Mouse (Mus musculus) midbrain, postnatal 0 days (tissue): ENCODE data around the gene Cers6. TPM values are rescaled to one million over a fixed set of nuclear protein-coding genes. Genes with fewer than 3 reads are reported as not detected.
A peak's percentile ranks its signal among the peaks of the same experiment; 100 is the strongest.

ENCODE experiments used
- ATAC-seq: fragments of 200-750 bp; cut with Nextera tagmentation; 2 replicates; pipeline ENCODE4 v1.8.0; 2017; ENCODE audit warnings: moderate number of reproducible peaks, mild to moderate bottlenecking, moderate TSS enrichment, moderate library complexity; ENCODE audit not compliant: low FRiP score
- DNase-seq: peaks from one replicate; pipeline ENCODE4 v3.0.0-alpha.2; 2015; ENCODE audit warnings: low spot score
- H3K27ac ChIP-seq: fragments of 300-500 bp; sonication (generic); 2 replicates; pipeline ENCODE4 v1.5.1; 2014; ENCODE audit warnings: low read depth, mild to moderate bottlenecking, low read length, mixed read lengths
- H3K27me3 ChIP-seq: fragments of 300-500 bp; sonication (generic); 2 replicates; pipeline ENCODE4 v1.6.1; 2014; ENCODE audit warnings: low read length, control low read depth, mixed read lengths; ENCODE audit not compliant: insufficient read depth
- H3K36me3 ChIP-seq: fragments of 300-500 bp; sonication (generic); 2 replicates; pipeline ENCODE4 v1.6.1; 2014; ENCODE audit warnings: low read length, control low read depth, mixed read lengths; ENCODE audit not compliant: insufficient read depth
- H3K4me1 ChIP-seq: fragments of 300-500 bp; sonication (generic); 2 replicates; pipeline ENCODE4 v1.6.1; 2014; ENCODE audit warnings: mild to moderate bottlenecking, control low read depth, antibody characterized with exemption, low read length, mixed read lengths; ENCODE audit not compliant: insufficient read depth
- H3K4me2 ChIP-seq: fragments of 300-500 bp; sonication (generic); 2 replicates; pipeline ENCODE4 v1.6.1; 2014; ENCODE audit warnings: low read depth, mild to moderate bottlenecking, low read length, mixed read lengths; ENCODE audit not compliant: poor library complexity, severe bottlenecking
- H3K4me3 ChIP-seq: fragments of 300-500 bp; sonication (generic); 2 replicates; pipeline ENCODE4 v1.5.1; 2014; ENCODE audit warnings: low read depth, mild to moderate bottlenecking, low read length, moderate library complexity
- H3K9ac ChIP-seq: fragments of 300-500 bp; sonication (generic); replicated peaks from 2 replicates; pipeline ENCODE4 v1.6.1; 2014; ENCODE audit warnings: mild to moderate bottlenecking, low read length, moderate library complexity, mixed read lengths; ENCODE audit not compliant: poor library complexity, severe bottlenecking
- H3K9me3 ChIP-seq: fragments of 300-500 bp; sonication (generic); 2 replicates; pipeline ENCODE4 v1.6.1; 2016; ENCODE audit warnings: low read length, control low read depth
- CTCF ChIP-seq: IDR thresholded peaks from 2 replicates; pipeline ENCODE4 v1.5.1; 2016; ENCODE audit warnings: antibody characterized with exemption, mild to moderate bottlenecking
- WGBS: fragments of 180-500 bp; shearing (Covaris S2); extraction: QIAGEN DNeasy Blood & Tissue Kit; methylation state at CpG from one replicate; pipeline ENCODE4 v1.1.7; 2014; 5-methylcytosine and 5-hydroxymethylcytosine counted together
- polyA plus RNA-seq: library from polyadenylated mRNA; unstranded; fragments of >200 nt; fragmentation: Nextera tagmentation; extraction: Ambion mirVana; gene quantifications from 2 replicates; pipeline ENCODE4 v1.2.1, GENCODE M21; 2015
- total RNA-seq: library from RNA; depleted of rRNA; stranded (reverse); fragments of >200 nt; gene quantifications from 2 replicates; pipeline ENCODE4 v1.2.3, GENCODE M21; 2014

The Cers6 gene
- total and polyA plus RNA-seq, 2 experiments from 2014 or later = 29.8 to 57.1 TPM

DNA sequence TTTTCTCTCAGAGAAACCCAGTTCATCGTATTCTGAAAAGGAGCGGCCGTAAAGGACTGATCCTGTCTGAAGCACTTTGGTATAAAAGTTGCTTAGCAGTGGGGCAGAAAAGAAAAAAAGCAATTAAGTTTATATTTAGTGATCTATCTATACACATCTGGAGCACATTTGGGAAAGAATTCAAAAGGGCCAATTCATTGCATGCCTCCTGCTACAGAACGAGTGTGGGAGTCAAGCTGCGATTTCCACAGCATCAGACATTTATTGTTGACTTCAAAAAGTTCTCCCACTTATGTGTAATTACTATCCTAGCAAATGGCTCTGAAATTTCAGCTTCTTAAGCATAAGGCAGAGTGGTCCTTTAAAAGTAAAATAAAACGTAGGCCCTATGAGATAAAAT lies 223.2 kb downstream of the Cers6 start:
- peaks cover 9% of the 10 kb centered on the region; the same call in 1 of the 2 replicates for H3K4me1 ChIP-seq
- ATAC-seq (no peak), DNase-seq (no peak)
- H3K4me3 ChIP-seq = no peak overlapping the region
- no peak overlapping the region for H3K9ac ChIP-seq
- TF ChIP-seq CTCF = no peak
- H3K27me3 ChIP-seq = no peaks in the 10 kb centered on the region
- H3K36me3 ChIP-seq = no peaks in the 10 kb centered on the region
- no peak overlapping the region for H3K27ac ChIP-seq
- no peak overlapping the region for H3K4me2 ChIP-seq
- no peaks in the 10 kb centered on the region for H3K9me3 ChIP-seq
- WGBS = 85% methylated on average over 6 of the region's 6 CpGs

DNA sequence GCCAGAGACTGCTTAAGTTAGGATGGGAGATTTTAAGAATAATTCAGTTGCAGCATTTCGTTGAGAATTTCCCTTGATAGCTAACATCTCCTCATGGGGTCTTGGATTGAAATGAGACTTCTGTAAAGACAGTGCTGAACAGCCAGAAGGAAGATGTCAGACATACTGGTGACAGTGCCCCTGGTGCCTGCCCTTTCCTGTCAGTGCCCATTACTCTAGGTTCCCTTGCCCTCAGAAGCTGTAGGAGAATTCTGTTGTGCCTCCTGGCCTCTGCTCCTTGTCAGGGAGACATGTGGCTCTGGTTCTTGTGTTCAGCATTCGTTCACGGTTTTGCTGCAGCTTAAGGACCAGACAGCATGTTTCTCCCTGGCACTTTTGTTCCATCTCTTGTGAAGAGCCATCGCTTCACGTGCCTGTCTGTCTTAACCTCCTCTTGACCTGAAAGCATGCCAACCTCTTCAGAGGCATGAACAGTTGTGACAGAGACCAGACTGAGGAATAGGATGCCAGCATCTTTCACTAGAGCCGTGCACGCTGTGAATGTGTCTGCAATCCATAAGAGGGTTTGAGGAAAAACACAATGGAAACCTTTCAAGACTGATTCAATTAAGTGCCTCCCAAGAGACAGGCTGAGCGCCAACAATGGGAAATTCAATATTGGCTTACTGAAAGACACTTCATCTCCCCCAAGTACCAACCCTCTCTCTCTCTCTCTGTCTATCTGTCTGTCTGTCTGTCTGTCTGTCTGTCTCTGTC lies 225.4 kb downstream of the Cers6 start:
- no peak overlapping the region for H3K4me2 ChIP-seq
- ATAC-seq (peak; percentile 65; the same call in 1 of the 2 replicates), DNase-seq (peak; percentile 73)
- peaks cover 9% of the 10 kb centered on the region; the same call in 1 of the 2 replicates for H3K4me1 ChIP-seq
- no peak overlapping the region for H3K27ac ChIP-seq
- no peaks in the 10 kb centered on the region for H3K27me3 ChIP-seq
- no peak overlapping the region for H3K9ac ChIP-seq
- no peak overlapping the region for H3K4me3 ChIP-seq
- no peak for TF ChIP-seq CTCF
- H3K9me3 ChIP-seq = no peaks in the 10 kb centered on the region
- 26% methylated on average over 8 of the region's 8 CpGs for WGBS
- no peaks in the 10 kb centered on the region for H3K36me3 ChIP-seq

DNA sequence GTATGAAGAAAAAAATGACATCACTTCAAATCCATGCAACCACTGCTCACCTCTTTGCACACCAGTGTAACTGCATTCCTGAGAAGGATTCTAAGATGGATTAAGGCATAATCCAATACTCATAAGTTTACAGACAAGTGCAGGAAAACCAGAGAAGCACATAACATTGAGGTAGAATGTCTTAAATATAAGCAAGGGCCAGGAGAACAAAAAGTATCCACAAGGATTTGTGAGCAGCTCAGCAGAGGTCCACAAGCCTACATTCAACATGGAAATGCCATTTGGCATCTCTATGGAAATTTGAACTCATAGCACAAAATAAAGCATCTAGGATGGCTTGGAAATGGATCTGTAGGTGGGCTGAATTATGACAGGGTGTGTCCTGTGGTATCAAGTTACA lies 234.6 kb downstream of the Cers6 start:
- TF ChIP-seq CTCF = no peak
- no peak for ATAC-seq
- H3K9ac ChIP-seq = no peak overlapping the region
- no peaks in the 10 kb centered on the region for H3K27me3 ChIP-seq
- H3K36me3 ChIP-seq = no peaks in the 10 kb centered on the region
- no peak overlapping the region for H3K4me3 ChIP-seq
- no peaks in the 10 kb centered on the region for H3K9me3 ChIP-seq
- H3K4me2 ChIP-seq = no peak overlapping the region
- H3K4me1 ChIP-seq = no peaks in the 10 kb centered on the region; the same call in 1 of the 2 replicates
- no peak for DNase-seq
- H3K27ac ChIP-seq = no peak overlapping the region

DNA sequence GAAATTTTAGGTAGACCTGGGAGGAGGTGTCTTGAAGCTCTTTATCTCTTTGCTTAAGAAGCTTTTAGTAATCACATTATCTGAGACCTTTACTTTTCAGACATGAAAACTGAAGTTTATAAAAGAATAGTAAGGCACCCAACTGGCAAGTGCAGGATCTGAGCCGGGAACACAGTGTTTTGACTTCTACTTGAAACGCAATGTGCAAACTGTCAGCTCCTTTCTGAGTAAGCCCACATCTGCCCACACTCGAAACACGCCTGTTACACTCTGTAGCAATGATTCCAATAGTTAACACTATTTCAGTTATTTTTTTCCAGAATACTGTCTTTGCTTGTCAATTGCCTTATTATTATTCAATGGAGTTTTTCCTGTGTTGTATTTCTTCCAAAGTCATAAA lies 235.6 kb downstream of the Cers6 start:
- no peak for ATAC-seq
- Histone ChIP-seq H3K9ac (no peak overlapping the region), H3K4me3 (no peak overlapping the region), H3K4me1 (no peaks in the 10 kb centered on the region; the same call in 1 of the 2 replicates), H3K36me3 (no peaks in the 10 kb centered on the region), H3K4me2 (no peak overlapping the region), H3K27me3 (no peaks in the 10 kb centered on the region), H3K27ac (no peak overlapping the region), H3K9me3 (no peaks in the 10 kb centered on the region)
- WGBS = 34% methylated on average over 4 of the region's 4 CpGs
- no peak for DNase-seq
- TF ChIP-seq CTCF = no peak

DNA sequence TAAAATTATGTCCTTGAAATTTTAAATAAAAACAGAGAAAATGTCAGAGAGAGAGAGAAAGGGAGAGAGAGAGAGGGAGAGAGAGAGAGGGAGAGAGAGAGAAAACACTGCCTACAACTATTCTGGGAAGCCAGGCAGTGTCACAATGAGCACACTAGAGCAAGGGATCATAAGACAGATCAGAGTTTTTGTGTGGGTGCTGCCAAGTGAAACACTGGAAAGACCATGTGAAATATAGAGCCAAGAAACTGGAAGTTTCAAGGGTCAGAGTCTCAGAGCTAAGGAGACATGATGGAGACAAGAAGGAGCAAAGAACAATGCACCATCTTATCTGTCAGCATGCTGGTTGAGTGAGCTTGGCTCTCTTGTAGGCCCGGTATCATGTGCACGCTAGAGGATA lies 236.3 kb downstream of the Cers6 start:
- Histone ChIP-seq H3K4me1 (no peaks in the 10 kb centered on the region; the same call in 1 of the 2 replicates), H3K4me3 (no peak overlapping the region), H3K36me3 (no peaks in the 10 kb centered on the region), H3K4me2 (no peak overlapping the region), H3K27me3 (no peaks in the 10 kb centered on the region), H3K9ac (no peak overlapping the region), H3K27ac (no peak overlapping the region), H3K9me3 (no peaks in the 10 kb centered on the region)
- no peak for DNase-seq
- no peak for TF ChIP-seq CTCF
- WGBS = 93% methylated on average over 2 of the region's 2 CpGs
- ATAC-seq = no peak

DNA sequence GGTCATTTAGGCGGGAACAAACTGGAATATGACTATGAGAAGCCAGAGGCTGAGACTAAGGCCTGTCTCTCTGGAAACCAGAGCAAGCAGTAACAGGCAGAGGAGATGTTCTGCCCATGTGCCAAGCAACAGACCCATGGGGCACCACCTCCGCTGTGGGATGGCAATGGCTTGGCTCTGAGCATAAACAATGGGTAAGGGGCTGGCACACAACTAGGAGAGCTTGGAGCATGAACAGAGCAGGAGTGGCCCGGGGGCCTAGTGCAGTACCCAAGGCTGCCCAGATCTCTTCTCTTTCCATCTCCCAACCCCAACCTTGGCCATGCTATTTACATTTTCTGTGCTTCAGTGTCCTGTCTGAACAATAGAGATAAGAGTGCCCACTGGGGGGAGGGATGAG lies 237.5 kb downstream of the Cers6 start:
- ATAC-seq = no peak
- no peaks in the 10 kb centered on the region for H3K36me3 ChIP-seq
- no peak for DNase-seq
- no peaks in the 10 kb centered on the region for H3K9me3 ChIP-seq
- no peak overlapping the region for H3K4me3 ChIP-seq
- no peaks in the 10 kb centered on the region for H3K27me3 ChIP-seq
- H3K4me2 ChIP-seq = no peak overlapping the region
- H3K27ac ChIP-seq = no peak overlapping the region
- WGBS = 84% methylated on average over 3 of the region's 3 CpGs
- H3K4me1 ChIP-seq = no peaks in the 10 kb centered on the region; the same call in 1 of the 2 replicates
- no peak overlapping the region for H3K9ac ChIP-seq
- no peak for TF ChIP-seq CTCF
